Mouse (Mus musculus) intestine, postnatal 0 days (tissue): ENCODE results near the gene Fbxl4. TPM values are rescaled to one million over a fixed set of nuclear protein-coding genes. Genes with fewer than 3 reads are reported as not detected.

Experiments
- ATAC-seq: fragments of 200-750 bp; cut with Nextera tagmentation; 2 replicates; pipeline ENCODE4 v1.8.0; 2017; ENCODE audit warnings: mild to moderate bottlenecking, moderate TSS enrichment, moderate library complexity
- H3K27ac ChIP-seq: fragments of 300-500 bp; sonication (generic); 2 replicates; pipeline ENCODE4 v1.5.1; 2014; ENCODE audit warnings: mild to moderate bottlenecking, low read depth, low read length, moderate library complexity
- H3K27me3 ChIP-seq: fragments of 300-500 bp; sonication (generic); replicated peaks from 2 replicates; pipeline ENCODE4 v1.6.1; 2014; ENCODE audit warnings: low read length, mixed read lengths; ENCODE audit not compliant: control insufficient read depth, insufficient read depth
- H3K36me3 ChIP-seq: fragments of 300-500 bp; sonication (generic); 2 replicates; pipeline ENCODE4 v1.6.1; 2014; ENCODE audit warnings: mild to moderate bottlenecking, moderate library complexity; ENCODE audit not compliant: control insufficient read depth, insufficient read depth
- H3K4me1 ChIP-seq: fragments of 300-500 bp; sonication (generic); replicated peaks from 2 replicates; pipeline ENCODE4 v1.6.1; 2014; ENCODE audit warnings: antibody characterized with exemption, low read length, mixed read lengths; ENCODE audit not compliant: control insufficient read depth, insufficient read depth
- H3K4me2 ChIP-seq: fragments of 300-500 bp; sonication (generic); replicated peaks from 2 replicates; pipeline ENCODE4 v1.6.1; 2014; ENCODE audit warnings: low read depth, mild to moderate bottlenecking, moderate library complexity
- H3K4me3 ChIP-seq: fragments of 300-500 bp; sonication (generic); 2 replicates; pipeline ENCODE4 v1.5.1; 2014; ENCODE audit warnings: low read depth, low read length
- H3K9ac ChIP-seq: fragments of 300-500 bp; sonication (generic); 2 replicates; pipeline ENCODE4 v1.6.1; 2014; ENCODE audit warnings: mild to moderate bottlenecking, low read depth, low read length
- H3K9me3 ChIP-seq: fragments of 300-500 bp; sonication (generic); 2 replicates; pipeline ENCODE4 v1.6.1; 2016; ENCODE audit warnings: mixed run types; ENCODE audit not compliant: control insufficient read depth
- CTCF ChIP-seq: sonication (generic); IDR thresholded peaks from 2 replicates; pipeline ENCODE4 v1.5.1; 2016; ENCODE audit warnings: low read depth, mild to moderate bottlenecking, control low read depth, antibody characterized with exemption, moderate library complexity
- WGBS: fragments of 180-500 bp; shearing (Covaris S2); extraction: QIAGEN DNeasy Blood & Tissue Kit; methylation state at CpG from one replicate; pipeline ENCODE4 v1.1.7; 2014; 5-methylcytosine and 5-hydroxymethylcytosine counted together
- polyA plus RNA-seq: library from polyadenylated mRNA; unstranded; fragments of >200 nt; fragmentation: Nextera tagmentation; extraction: Ambion mirVana; gene quantifications from 2 replicates; pipeline ENCODE4 v1.2.1, GENCODE M21; 2015

The Fbxl4 gene
- polyA plus RNA-seq, 1 experiment from 2014 or later: 13.9 TPM

DNA sequence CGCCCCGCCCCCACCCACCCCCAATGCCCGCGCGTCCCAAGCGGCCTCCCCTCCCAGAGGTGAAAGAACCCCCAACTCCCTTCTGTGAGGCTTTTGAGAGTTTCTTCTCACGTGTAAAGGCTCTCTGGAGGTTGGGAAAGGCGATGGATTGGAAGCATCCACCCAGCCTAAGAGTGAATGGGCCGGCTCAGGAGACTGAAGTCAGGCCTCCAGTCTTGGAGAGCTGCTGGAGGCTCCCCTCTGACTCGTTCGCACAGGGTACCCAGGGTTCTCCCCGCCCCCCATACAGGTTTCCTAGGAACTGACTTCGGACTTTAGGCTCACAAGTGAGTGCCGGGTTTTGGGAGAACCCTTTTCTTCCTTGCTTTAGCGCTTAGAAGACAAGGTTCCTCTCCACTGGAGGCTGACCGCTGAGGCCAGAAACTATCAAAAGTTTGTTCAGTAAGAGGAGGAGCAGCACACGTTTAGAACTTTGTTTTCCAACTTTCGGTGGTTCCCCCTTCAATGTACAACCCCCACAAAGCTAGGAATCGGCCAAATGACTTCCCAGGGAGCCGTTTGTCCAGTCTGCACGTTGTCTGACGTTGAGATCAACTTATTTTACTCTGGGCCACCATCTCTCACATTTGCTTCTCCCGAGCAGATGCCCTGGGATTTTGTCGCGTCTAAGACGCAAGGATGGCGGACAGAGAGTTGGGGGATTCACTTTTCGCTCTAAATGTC, 122.2 kb downstream of the Fbxl4 start:
- H3K36me3 ChIP-seq: no peaks in the 10 kb centered on the region
- H3K27me3 ChIP-seq: peaks cover 87% of the 10 kb centered on the region
- no peak overlapping the region for H3K4me2 ChIP-seq
- no peak overlapping the region for H3K9ac ChIP-seq
- no peaks in the 10 kb centered on the region for H3K4me1 ChIP-seq
- H3K9me3 ChIP-seq: no peaks in the 10 kb centered on the region
- WGBS: 1% methylated on average over 28 of the region's 28 CpGs
- H3K27ac ChIP-seq: no peak overlapping the region
- H3K4me3 ChIP-seq: no peak overlapping the region
- TF ChIP-seq CTCF: no peak
- no peak for ATAC-seq

DNA sequence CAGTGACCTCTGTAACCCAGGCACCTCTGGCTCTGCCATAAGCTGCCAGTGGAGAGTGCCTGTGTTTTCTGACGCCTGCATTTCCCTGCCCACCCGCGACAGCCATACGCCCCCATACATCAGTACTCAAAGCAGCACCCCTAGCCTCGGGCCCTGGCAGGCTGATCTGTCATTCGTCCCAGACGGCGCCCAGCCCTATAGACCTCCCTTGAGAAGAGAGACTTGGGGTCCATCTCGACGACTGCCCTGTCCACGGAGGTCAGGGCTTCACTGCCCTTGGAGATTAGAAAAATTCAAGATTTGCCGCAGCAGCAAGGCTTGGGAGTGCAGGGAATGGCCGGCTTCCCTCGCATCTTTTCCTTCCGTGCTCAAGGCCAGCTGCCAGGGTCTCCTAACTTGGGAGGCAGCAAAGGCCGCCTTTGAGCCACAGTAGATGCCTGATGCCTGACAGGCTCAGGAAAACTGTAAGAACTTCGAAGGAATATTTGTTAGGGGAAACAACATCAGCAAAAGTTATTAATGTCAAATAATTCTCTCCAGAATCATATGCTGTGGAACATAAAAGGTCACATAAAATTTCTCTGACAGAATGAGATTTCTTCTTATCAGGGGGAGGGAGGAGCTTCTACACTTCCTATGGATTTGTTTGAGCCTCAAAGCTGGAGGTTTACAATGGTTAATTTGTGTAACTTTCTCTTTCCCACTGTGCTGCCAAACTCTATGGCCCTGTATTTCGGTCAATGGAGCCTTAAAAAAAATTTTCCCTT, 122.9 kb downstream of the Fbxl4 start:
- Histone ChIP-seq H3K9ac (no peak overlapping the region), H3K4me3 (no peak overlapping the region), H3K9me3 (no peaks in the 10 kb centered on the region), H3K27me3 (peaks cover 91% of the 10 kb centered on the region), H3K4me1 (no peaks in the 10 kb centered on the region), H3K4me2 (no peak overlapping the region), H3K36me3 (no peaks in the 10 kb centered on the region), H3K27ac (no peak overlapping the region)
- 3% methylated on average over 18 of the region's 18 CpGs for WGBS
- no peak for TF ChIP-seq CTCF
- ATAC-seq: no peak

DNA sequence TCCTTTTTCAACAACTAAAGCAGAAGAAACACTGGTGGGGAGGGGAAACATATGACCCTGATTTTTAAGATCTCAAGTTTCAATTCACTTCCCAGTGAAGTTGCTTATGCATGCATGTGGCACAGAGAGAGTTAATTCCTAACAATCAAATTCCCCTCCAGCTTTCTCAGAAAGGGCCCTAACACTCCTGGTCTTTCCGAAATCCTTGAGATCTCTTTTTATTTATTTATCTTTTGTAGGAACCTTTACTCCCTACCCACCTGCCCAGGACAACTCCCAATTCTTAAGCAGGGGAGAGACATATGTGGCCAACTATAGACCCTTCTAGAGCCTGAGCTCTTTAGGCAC, 123.5 kb downstream of the Fbxl4 start:
- no peaks in the 10 kb centered on the region for H3K36me3 ChIP-seq
- no peaks in the 10 kb centered on the region for H3K4me1 ChIP-seq
- no peak overlapping the region for H3K4me3 ChIP-seq
- ATAC-seq: no peak
- peaks cover 92% of the 10 kb centered on the region for H3K27me3 ChIP-seq
- no peak overlapping the region for H3K27ac ChIP-seq
- no peaks in the 10 kb centered on the region for H3K9me3 ChIP-seq
- H3K4me2 ChIP-seq: no peak overlapping the region
- no peak for TF ChIP-seq CTCF
- 3% methylated on average over 1 of the region's 1 CpGs for WGBS
- H3K9ac ChIP-seq: no peak overlapping the region

DNA sequence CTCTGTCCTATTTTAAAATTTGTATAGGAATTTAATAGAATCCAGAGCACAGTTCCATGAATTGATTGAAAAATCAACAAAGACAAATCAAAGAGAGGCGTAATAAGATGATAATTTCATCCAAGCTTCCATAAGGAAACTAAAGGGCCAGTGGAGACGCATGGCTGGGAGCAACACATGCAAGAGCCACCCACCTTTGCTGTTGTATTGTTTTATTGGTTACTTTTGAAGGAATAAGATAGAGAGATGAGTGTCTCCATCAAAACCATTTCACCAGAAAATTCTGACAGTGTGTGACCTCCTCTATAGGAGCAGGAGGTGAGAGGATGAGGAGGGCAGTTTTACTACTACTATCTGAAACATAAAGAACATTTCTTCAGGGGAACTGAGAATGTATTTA, 124.8 kb downstream of the Fbxl4 start:
- H3K36me3 ChIP-seq: no peaks in the 10 kb centered on the region
- no peaks in the 10 kb centered on the region for H3K4me1 ChIP-seq
- ATAC-seq: no peak
- H3K27me3 ChIP-seq: peaks cover 92% of the 10 kb centered on the region
- no peaks in the 10 kb centered on the region for H3K9me3 ChIP-seq
- H3K27ac ChIP-seq: no peak overlapping the region
- H3K4me2 ChIP-seq: no peak overlapping the region
- H3K9ac ChIP-seq: no peak overlapping the region
- WGBS: 22% methylated on average over 2 of the region's 2 CpGs
- TF ChIP-seq CTCF: no peak
- H3K4me3 ChIP-seq: no peak overlapping the region

DNA sequence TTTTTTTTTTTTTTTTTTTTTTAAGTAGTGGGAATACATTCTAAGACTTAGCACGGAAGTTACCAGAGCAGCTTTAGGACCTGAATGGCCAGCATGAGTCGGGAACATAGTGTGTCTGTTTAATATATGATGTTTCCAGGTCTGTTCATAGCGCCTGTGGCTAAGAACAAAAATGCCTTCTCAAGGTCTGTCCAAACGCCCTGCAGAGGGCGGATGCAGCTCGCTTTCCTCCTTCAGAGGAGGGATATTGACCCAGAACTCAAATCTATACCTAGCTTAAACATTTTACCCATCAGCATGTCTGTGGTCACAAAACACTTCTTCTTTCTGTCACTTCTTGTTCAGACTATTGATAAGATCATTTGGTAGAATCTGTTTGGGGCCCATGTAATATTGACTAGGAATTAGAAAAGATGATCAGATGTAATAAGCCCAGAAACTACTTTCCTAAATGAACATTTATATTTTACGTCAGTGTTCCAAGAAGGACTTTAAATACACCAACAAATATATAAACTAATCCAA, 125.5 kb downstream of the Fbxl4 start:
- WGBS: 6% methylated on average over 7 of the region's 7 CpGs
- peak; percentile 38 for TF ChIP-seq CTCF
- Histone ChIP-seq H3K27me3 (peaks cover 92% of the 10 kb centered on the region), H3K27ac (no peak overlapping the region), H3K9ac (no peak overlapping the region), H3K4me3 (no peak overlapping the region), H3K36me3 (no peaks in the 10 kb centered on the region), H3K9me3 (no peaks in the 10 kb centered on the region), H3K4me2 (no peak overlapping the region), H3K4me1 (no peaks in the 10 kb centered on the region)
- ATAC-seq: no peak

DNA sequence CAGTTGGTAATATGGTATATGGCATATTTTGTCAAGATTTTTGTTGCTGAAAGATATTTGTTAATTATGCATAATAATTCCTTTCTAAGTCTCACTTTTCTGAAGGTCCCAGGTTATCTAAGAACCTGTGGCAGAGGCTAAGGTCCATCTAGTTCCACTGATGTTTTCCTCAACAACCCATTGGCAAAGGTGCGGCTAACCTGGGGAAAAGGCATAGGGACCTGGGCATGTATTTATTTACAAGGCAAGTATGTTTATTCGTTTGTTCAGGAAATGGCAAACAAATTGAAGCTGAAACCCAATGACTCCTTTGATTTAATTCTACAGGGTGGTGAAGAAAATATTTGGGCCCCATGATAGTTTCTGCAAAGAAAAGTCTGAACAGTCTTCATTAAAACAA, 126.2 kb downstream of the Fbxl4 start:
- no peaks in the 10 kb centered on the region for H3K4me1 ChIP-seq
- no peak overlapping the region for H3K4me2 ChIP-seq
- no peaks in the 10 kb centered on the region for H3K36me3 ChIP-seq
- peaks cover 94% of the 10 kb centered on the region for H3K27me3 ChIP-seq
- TF ChIP-seq CTCF: no peak
- no peak overlapping the region for H3K9ac ChIP-seq
- no peaks in the 10 kb centered on the region for H3K9me3 ChIP-seq
- no peak overlapping the region for H3K27ac ChIP-seq
- WGBS: 9% methylated on average over 2 of the region's 2 CpGs
- H3K4me3 ChIP-seq: no peak overlapping the region
- no peak for ATAC-seq

Other genes starting within 250 kb of the Fbxl4 start
- gene Pou3f2, start 130.8 kb downstream of the Fbxl4 start, polyA plus RNA-seq: not detected in 2 replicates